Mouse (Mus musculus) retina, adult 2 months (tissue): Measurements from ENCODE around the gene Chek1.

Experiments
- DNase-seq: peaks from one replicate; pipeline ENCODE4 v3.0.0-alpha.2; 2012; ENCODE audit warnings: low read depth, low spot score

The Chek1 gene

GRCm38 (mm10) chr9:36727034-36727755 lies at the start of gene Chek1:
Chek1 (minus strand) TSS chr9:36727065.
- DNase-seq: no peak

GRCm38 (mm10) chr9:36769048-36769413 lies 42.2 kb upstream of the Chek1 start:
- DNase-seq: no peak

- no peak for DNase-seq
Measured at GRCm38 (mm10) chr9:36768156-36769047, 41.5 kb upstream of the Chek1 start.

- peak; percentile 99 for DNase-seq
Measured at GRCm38 (mm10) chr9:36767203-36768143, 40.6 kb upstream of the Chek1 start, which contains the start of gene Stt3a. Stt3a (minus strand) TSS chr9:36767679.

GRCm38 (mm10) chr9:36764378-36764777 lies 37.5 kb upstream of the Chek1 start:
- DNase-seq: no peak

GRCm38 (mm10) chr9:36726131-36727033 lies 483 bp downstream of the Chek1 start:
- DNase-seq: peak; percentile 75

- DNase-seq: no peak
Measured at GRCm38 (mm10) chr9:36716624-36717023, 10.2 kb downstream of the Chek1 start.

- DNase-seq: no peak
Measured at GRCm38 (mm10) chr9:36707304-36707703, 19.6 kb downstream of the Chek1 start.

GRCm38 (mm10) chr9:36705923-36706322 lies 20.9 kb downstream of the Chek1 start:
- DNase-seq: no peak

- no peak for DNase-seq
Measured at GRCm38 (mm10) chr9:36694276-36694675, 32.6 kb downstream of the Chek1 start.

- DNase-seq: no peak
Measured at GRCm38 (mm10) chr9:36692920-36693319, 33.9 kb downstream of the Chek1 start, which contains the start of gene Acrv1. Acrv1 (plus strand) TSS chr9:36693220.

GRCm38 (mm10) chr9:36687329-36687728 lies 39.5 kb downstream of the Chek1 start:
- DNase-seq: no peak

- DNase-seq: no peak
Measured at GRCm38 (mm10) chr9:36681424-36681823, 45.4 kb downstream of the Chek1 start.
